Mouse (Mus musculus) liver, embryonic 13.5 days (tissue): Measurements from ENCODE around the gene Ctrl. TPM values are rescaled to one million over a fixed set of nuclear protein-coding genes. Genes with fewer than 3 reads are reported as not detected.

Source experiments
- ATAC-seq: fragments of 200-750 bp; cut with Nextera tagmentation; 2 replicates; pipeline ENCODE4 v1.8.0; 2017; ENCODE audit warnings: low read depth, mild to moderate bottlenecking, moderate number of reproducible peaks, moderate library complexity
- DNase-seq: peaks from one replicate; pipeline ENCODE4 v3.0.0; 2022
- H3K27ac ChIP-seq: fragments of 300-500 bp; sonication (generic); 2 replicates; pipeline ENCODE4 v1.5.1; 2015; ENCODE audit warnings: moderate library complexity, mild to moderate bottlenecking, inconsistent platforms
- H3K27me3 ChIP-seq: fragments of 300-500 bp; sonication (generic); 2 replicates; pipeline ENCODE4 v1.6.1; 2015; ENCODE audit warnings: mild to moderate bottlenecking, inconsistent platforms
- H3K36me3 ChIP-seq: fragments of 300-500 bp; sonication (generic); 2 replicates; pipeline ENCODE4 v1.6.1; 2015; ENCODE audit warnings: mild to moderate bottlenecking, inconsistent platforms
- H3K4me1 ChIP-seq: fragments of 300-500 bp; sonication (generic); replicated peaks from 2 replicates; pipeline ENCODE4 v1.6.1; 2015; ENCODE audit warnings: inconsistent platforms
- H3K4me2 ChIP-seq: fragments of 300-500 bp; sonication (generic); 2 replicates; pipeline ENCODE4 v1.6.1; 2015; ENCODE audit warnings: inconsistent platforms, mild to moderate bottlenecking, moderate library complexity
- H3K4me3 ChIP-seq: fragments of 300-500 bp; sonication (generic); replicated peaks from 2 replicates; pipeline ENCODE4 v1.5.1; 2015; ENCODE audit warnings: mild to moderate bottlenecking, inconsistent platforms
- H3K9ac ChIP-seq: fragments of 300-500 bp; sonication (generic); 2 replicates; pipeline ENCODE4 v1.6.1; 2015; ENCODE audit warnings: mild to moderate bottlenecking, inconsistent platforms
- H3K9me3 ChIP-seq: fragments of 300-500 bp; sonication (generic); replicated peaks from 2 replicates; pipeline ENCODE4 v1.6.1; 2016; ENCODE audit warnings: inconsistent platforms
- WGBS: fragments of 180-500 bp; shearing (Covaris S2); methylation state at CpG from one replicate; pipeline ENCODE4 v1.1.7; 2015; ENCODE audit not compliant: insufficient replicate concordance; 5-methylcytosine and 5-hydroxymethylcytosine counted together
- polyA plus RNA-seq: library from polyadenylated mRNA; unstranded; fragments of >200 nt; fragmentation: Nextera tagmentation; extraction: Ambion mirVana; gene quantifications from 2 replicates; pipeline ENCODE4 v1.2.1, GENCODE M21; 2015

Gene Ctrl
- polyA plus RNA-seq, 1 experiment from 2014 or later, result 0.60 TPM

DNA sequence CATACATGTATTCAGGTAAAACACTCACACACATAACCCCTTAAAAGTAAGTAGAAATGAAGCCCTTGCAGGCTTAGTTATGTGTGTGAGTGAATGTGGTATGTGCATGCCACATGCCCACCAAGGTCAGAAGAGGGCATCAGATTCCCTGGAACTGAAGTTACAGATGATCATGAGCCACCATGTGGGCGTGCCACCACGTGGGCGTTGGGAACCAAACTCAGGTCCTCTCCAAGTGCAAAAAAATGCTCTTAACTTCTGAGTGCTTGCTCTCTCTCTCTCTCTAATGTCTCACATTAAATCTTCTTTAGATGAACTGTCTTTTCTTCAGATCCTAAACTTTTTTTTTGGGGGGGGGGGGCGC, 4.6 kb upstream of the Ctrl start, which contains the start of gene Psmb10:
Gene Psmb10 (minus strand): TSS at position 139 of the 364 bp plus-strand sequence.
- DNase-seq (peak; percentile 32), ATAC-seq (no peak)
- H3K9ac ChIP-seq, result peak within 1 kb of the TSS; percentile 85
- H3K27me3 ChIP-seq, result no peaks in the 10 kb centered on the region
- peaks cover 43% of the 10 kb centered on the region for H3K4me1 ChIP-seq
- peaks cover 34% of the 10 kb centered on the region for H3K36me3 ChIP-seq
- peak within 1 kb of the TSS; percentile 85 for H3K27ac ChIP-seq
- peak within 1 kb of the TSS; percentile 94 for H3K4me2 ChIP-seq
- H3K4me3 ChIP-seq, result peak within 1 kb of the TSS; percentile 80
- H3K9me3 ChIP-seq, result no peaks in the 10 kb centered on the region
- WGBS, result 4% methylated on average over 4 of the region's 4 CpGs

DNA sequence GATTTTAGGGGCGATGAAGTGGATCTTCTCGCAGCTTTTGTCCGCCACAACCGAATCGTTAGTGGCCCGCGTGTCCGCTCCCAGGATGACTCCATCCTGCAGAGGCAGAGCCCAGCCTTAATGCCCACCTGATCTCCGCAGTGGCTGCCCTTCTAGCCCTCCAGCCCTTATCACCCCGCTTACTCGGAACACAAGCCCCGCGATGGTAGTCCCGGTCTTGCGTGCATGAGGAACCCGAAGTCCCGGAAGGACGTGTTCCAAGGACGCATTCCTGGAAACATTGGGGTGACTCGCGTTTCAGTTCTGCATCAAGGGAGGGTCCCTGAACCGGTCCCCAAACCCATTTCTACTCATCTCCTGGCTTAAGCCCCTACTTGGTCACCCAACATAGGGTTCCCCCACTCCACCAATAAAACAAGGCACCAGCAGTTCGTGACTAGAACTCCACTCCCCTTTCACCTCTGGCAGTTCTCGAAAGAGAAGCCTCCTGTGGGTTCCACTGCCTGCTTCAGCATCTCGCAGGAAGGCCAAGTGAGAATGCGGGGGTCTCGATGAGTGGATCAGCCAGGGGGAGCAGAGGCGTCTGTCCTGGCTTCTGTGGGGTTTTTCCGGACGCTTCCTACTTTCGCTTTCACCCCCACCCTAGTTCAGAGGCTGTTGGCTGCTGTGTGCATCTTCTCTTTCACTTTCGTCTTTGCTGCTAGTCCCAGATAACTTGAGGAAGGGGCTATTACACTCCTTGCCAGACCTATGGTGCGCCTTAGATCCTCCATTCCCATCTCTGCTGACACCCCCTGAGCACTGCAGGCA, 4.0 kb upstream of the Ctrl start:
- Histone ChIP-seq H3K4me3 (peak overlapping the region; percentile 80), H3K9me3 (no peaks in the 10 kb centered on the region), H3K9ac (peak overlapping the region; percentile 85), H3K27me3 (no peaks in the 10 kb centered on the region), H3K36me3 (peaks cover 29% of the 10 kb centered on the region), H3K27ac (peak overlapping the region; percentile 85), H3K4me1 (peaks cover 40% of the 10 kb centered on the region), H3K4me2 (peak overlapping the region; percentile 94)
- DNase-seq (peak; percentile 29), ATAC-seq (peak; percentile 24)
- WGBS, result under 1% methylated on average over 33 of the region's 33 CpGs

GRCm38 (mm10) chr8:105936866-105937475, 3.3 kb upstream of the Ctrl start:
- Histone ChIP-seq H3K9me3 (no peaks in the 10 kb centered on the region), H3K9ac (peak overlapping the region; percentile 85), H3K4me3 (peak overlapping the region; percentile 80), H3K27ac (peak overlapping the region; percentile 85), H3K27me3 (no peaks in the 10 kb centered on the region), H3K4me1 (peaks cover 40% of the 10 kb centered on the region), H3K36me3 (peaks cover 27% of the 10 kb centered on the region), H3K4me2 (peak overlapping the region; percentile 94)
- 0% methylated on average over 30 of the region's 30 CpGs for WGBS
- ATAC-seq (peak; percentile 80), DNase-seq (peak; percentile 84)

- peaks cover 18% of the 10 kb centered on the region for H3K36me3 ChIP-seq
- H3K27me3 ChIP-seq, result no peaks in the 10 kb centered on the region
- H3K4me3 ChIP-seq, result peak overlapping the region; percentile 80
- ATAC-seq (no peak), DNase-seq (no peak)
- peak overlapping the region; percentile 78 for H3K27ac ChIP-seq
- peak overlapping the region; percentile 85 for H3K9ac ChIP-seq
- no peaks in the 10 kb centered on the region for H3K9me3 ChIP-seq
- peak overlapping the region; percentile 94 for H3K4me2 ChIP-seq
- WGBS, result 17% methylated on average over 7 of the region's 7 CpGs
- H3K4me1 ChIP-seq, result peaks cover 40% of the 10 kb centered on the region
Observed at GRCm38 (mm10) chr8:105935863-105936603, 2.4 kb upstream of the Ctrl start.

- Histone ChIP-seq H3K4me2 (peak overlapping the region; percentile 94), H3K27ac (peak overlapping the region; percentile 78), H3K36me3 (peaks cover 17% of the 10 kb centered on the region), H3K27me3 (no peaks in the 10 kb centered on the region), H3K4me3 (no peak overlapping the region), H3K9me3 (no peaks in the 10 kb centered on the region), H3K4me1 (peaks cover 42% of the 10 kb centered on the region), H3K9ac (peak overlapping the region; percentile 85)
- 14% methylated on average over 6 of the region's 6 CpGs for WGBS
- no peak for DNase-seq
- ATAC-seq, result peak; percentile 5
Observed at GRCm38 (mm10) chr8:105935105-105935504, 1.4 kb upstream of the Ctrl start.

DNA sequence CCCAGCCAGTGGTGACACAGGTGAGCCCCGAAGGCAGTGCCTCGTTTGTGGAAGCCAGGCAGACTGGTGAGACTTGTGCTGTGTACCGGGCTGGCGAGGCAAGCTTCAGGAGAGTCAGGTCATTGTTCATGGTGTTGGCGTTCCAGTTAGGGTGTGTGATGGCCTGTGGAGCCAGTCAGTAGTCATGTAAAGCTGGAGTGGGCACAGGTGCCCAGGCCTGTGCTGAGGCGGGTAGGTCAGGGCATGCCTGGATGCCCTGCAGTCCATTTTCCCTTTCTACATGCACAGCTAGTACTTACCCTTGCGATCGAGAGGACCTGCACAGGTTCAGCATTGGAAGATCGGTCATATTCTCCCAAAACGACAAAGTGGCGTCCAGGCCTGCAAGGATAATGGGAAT, 1.1 kb downstream of the Ctrl start:
- H3K9ac ChIP-seq, result no peak overlapping the region
- WGBS, result 85% methylated on average over 11 of the region's 11 CpGs

GRCm38 (mm10) chr8:105931271-105931670, 2.4 kb downstream of the Ctrl start:
- H3K9ac ChIP-seq, result no peak overlapping the region
- DNase-seq (no peak), ATAC-seq (no peak)
- peaks cover 19% of the 10 kb centered on the region for H3K36me3 ChIP-seq
- no peaks in the 10 kb centered on the region for H3K9me3 ChIP-seq
- H3K4me1 ChIP-seq, result peaks cover 22% of the 10 kb centered on the region
- H3K27ac ChIP-seq, result no peak overlapping the region
- 77% methylated on average over 3 of the region's 3 CpGs for WGBS
- H3K4me2 ChIP-seq, result no peak overlapping the region
- no peak overlapping the region for H3K4me3 ChIP-seq
- no peaks in the 10 kb centered on the region for H3K27me3 ChIP-seq

More for the DNA sequence above, 1.1 kb downstream of the Ctrl start:
- no peak for DNase-seq
- peaks cover 28% of the 10 kb centered on the region for H3K4me1 ChIP-seq
- no peak overlapping the region for H3K27ac ChIP-seq
- ATAC-seq, result no peak
- H3K4me2 ChIP-seq, result no peak overlapping the region
- H3K27me3 ChIP-seq, result no peaks in the 10 kb centered on the region
- no peaks in the 10 kb centered on the region for H3K9me3 ChIP-seq
- H3K36me3 ChIP-seq, result peaks cover 19% of the 10 kb centered on the region
- no peak overlapping the region for H3K4me3 ChIP-seq

DNA sequence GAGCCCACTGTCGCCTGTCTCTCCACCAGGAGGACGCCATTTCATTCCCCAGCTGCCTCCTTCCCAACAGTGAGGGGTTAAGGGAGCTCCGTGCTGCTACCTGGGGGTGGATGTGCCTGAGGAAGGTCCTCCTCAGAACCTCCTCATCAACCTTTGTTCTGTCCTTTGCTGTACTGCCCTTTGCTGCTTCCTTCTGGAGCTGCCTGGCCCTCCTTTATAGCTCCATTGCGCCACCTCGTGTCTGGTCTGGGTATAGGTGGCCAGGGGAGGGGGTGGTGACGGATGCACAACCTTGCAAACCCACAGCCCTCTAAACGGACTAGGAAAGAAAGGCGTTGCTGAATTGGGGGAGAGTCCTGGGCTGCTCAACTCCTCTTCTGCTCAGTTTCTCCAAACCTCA, 3.1 kb downstream of the Ctrl start:
- peaks cover 15% of the 10 kb centered on the region for H3K4me1 ChIP-seq
- H3K4me3 ChIP-seq, result no peak overlapping the region
- H3K27me3 ChIP-seq, result no peaks in the 10 kb centered on the region
- H3K9me3 ChIP-seq, result no peaks in the 10 kb centered on the region
- DNase-seq, result peak; percentile 72
- 21% methylated on average over 8 of the region's 8 CpGs for WGBS
- peaks cover 19% of the 10 kb centered on the region for H3K36me3 ChIP-seq
- H3K27ac ChIP-seq, result no peak overlapping the region
- no peak overlapping the region for H3K9ac ChIP-seq
- ATAC-seq, result peak; percentile 39; the same call in 1 of the 2 replicates
- H3K4me2 ChIP-seq, result no peak overlapping the region

DNA sequence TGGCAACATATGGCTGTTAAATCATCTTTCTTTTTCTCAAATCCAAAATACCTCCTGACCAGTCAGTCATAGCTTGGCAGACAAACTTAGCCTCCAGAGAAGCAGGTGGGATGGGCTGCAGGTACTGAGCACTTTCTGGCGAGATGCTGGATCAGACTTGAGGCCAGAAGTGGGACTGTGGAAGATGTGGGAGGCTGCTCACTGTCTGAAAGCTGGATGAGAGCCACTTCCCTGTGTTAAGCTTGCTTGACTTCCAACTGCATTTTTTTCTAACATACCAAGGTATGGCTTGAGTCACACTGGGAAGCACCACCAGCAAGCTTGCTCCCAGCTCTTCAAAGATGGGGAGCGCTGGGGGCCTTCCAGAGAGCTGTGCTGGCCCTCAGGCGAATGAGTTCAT, 8.5 kb downstream of the Ctrl start:
- Histone ChIP-seq H3K4me2 (no peak overlapping the region), H3K4me1 (0 out of 2 replicates have a peak, but pooled peaks cover 4% of the 10 kb centered on the region), H3K9me3 (no peaks in the 10 kb centered on the region), H3K9ac (no peak overlapping the region), H3K36me3 (peaks cover 12% of the 10 kb centered on the region), H3K27ac (no peak overlapping the region), H3K4me3 (no peak overlapping the region), H3K27me3 (no peaks in the 10 kb centered on the region)
- ATAC-seq (no peak), DNase-seq (no peak)
- WGBS, result 66% methylated on average over 3 of the region's 3 CpGs

DNA sequence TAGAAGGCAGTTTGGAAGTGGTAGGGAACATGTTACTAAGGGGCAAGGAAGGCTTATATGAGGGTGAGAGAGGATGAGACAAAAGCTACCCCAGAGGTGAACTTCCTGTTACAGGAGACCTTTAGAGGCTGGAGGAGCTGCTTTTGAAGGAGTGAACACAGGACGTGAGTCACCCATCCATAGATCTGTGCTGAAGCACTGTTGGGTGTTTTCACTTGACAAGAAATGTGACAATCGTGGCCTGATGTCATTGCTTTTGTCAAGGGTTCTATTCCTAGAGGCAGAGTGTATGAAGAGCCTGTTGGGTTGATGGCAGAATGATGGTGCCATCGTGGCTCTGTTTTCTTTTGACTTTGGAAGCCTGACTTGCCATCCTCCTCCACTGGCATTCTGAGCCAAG, 14.3 kb downstream of the Ctrl start:
- WGBS, result 59% methylated on average over 3 of the region's 3 CpGs
- no peak for ATAC-seq
- Histone ChIP-seq H3K27ac (no peak overlapping the region), H3K36me3 (peaks cover 8% of the 10 kb centered on the region; the same call in 1 of the 2 replicates), H3K4me1 (0 out of 2 replicates have a peak, but pooled peaks cover 3% of the 10 kb centered on the region), H3K4me3 (no peak overlapping the region), H3K4me2 (no peak overlapping the region), H3K9me3 (no peaks in the 10 kb centered on the region), H3K9ac (no peak overlapping the region), H3K27me3 (no peaks in the 10 kb centered on the region)
- DNase-seq, result no peak
